Mouse (Mus musculus): Measurements from ENCODE around the gene Gal.

Gal gene

GRCm38 (mm10) chr19:3419251-3419650 lies 4.9 kb upstream of the Gal start:
- DNase-seq (ENCODE audit: low read depth, low spot score), result no peak

- DNase-seq (ENCODE audit: low read depth, low spot score), result no peak
Observed at GRCm38 (mm10) chr19:3405531-3406281, 8.6 kb downstream of the Gal start.

- DNase-seq (ENCODE audit: low read depth, low spot score), result no peak
Observed at GRCm38 (mm10) chr19:3404030-3404429, 10.3 kb downstream of the Gal start.

GRCm38 (mm10) chr19:3402390-3402789 lies 12.0 kb downstream of the Gal start:
- DNase-seq (ENCODE audit: low read depth, low spot score), result no peak

GRCm38 (mm10) chr19:3401943-3402342 lies 12.4 kb downstream of the Gal start:
- no peak for DNase-seq (ENCODE audit: low read depth, low spot score)

GRCm38 (mm10) chr19:3401504-3401903 lies 12.8 kb downstream of the Gal start:
- DNase-seq (ENCODE audit: low read depth, low spot score), result no peak

GRCm38 (mm10) chr19:3400057-3400456 lies 14.3 kb downstream of the Gal start:
- no peak for DNase-seq (ENCODE audit: low read depth, low spot score)

GRCm38 (mm10) chr19:3394216-3394615 lies 20.1 kb downstream of the Gal start:
- no peak for DNase-seq (ENCODE audit: low read depth, low spot score)

GRCm38 (mm10) chr19:3392384-3392783 lies 22.0 kb downstream of the Gal start:
- DNase-seq (ENCODE audit: low read depth, low spot score), result no peak

GRCm38 (mm10) chr19:3389089-3389488 lies 25.3 kb downstream of the Gal start:
- no peak for DNase-seq (ENCODE audit: low read depth, low spot score)

GRCm38 (mm10) chr19:3388629-3389057 lies 25.7 kb downstream of the Gal start, which contains the start of gene Tesmin:
TSS of gene Tesmin (plus strand) at chr19:3388857.
- peak; percentile 71 for DNase-seq (ENCODE audit: low read depth, low spot score)

GRCm38 (mm10) chr19:3388061-3388460 lies 26.3 kb downstream of the Gal start:
- DNase-seq (ENCODE audit: low read depth, low spot score), result no peak

GRCm38 (mm10) chr19:3378614-3379013 lies 35.7 kb downstream of the Gal start:
- no peak for DNase-seq (ENCODE audit: low read depth, low spot score)

- no peak for DNase-seq (ENCODE audit: low read depth, low spot score)
Observed at GRCm38 (mm10) chr19:3376966-3377715, 37.2 kb downstream of the Gal start.

- no peak for DNase-seq (ENCODE audit: low read depth, low spot score)
Observed at GRCm38 (mm10) chr19:3375945-3376495, 38.3 kb downstream of the Gal start.

GRCm38 (mm10) chr19:3374028-3374427 lies 40.3 kb downstream of the Gal start:
- no peak for DNase-seq (ENCODE audit: low read depth, low spot score)

GRCm38 (mm10) chr19:3373380-3373779 lies 41.0 kb downstream of the Gal start:
- DNase-seq (ENCODE audit: low read depth, low spot score), result no peak

GRCm38 (mm10) chr19:3368276-3368675 lies 46.1 kb downstream of the Gal start:
- no peak for DNase-seq (ENCODE audit: low read depth, low spot score)

- no peak for DNase-seq (ENCODE audit: low read depth, low spot score)
Observed at GRCm38 (mm10) chr19:3365089-3365488, 49.3 kb downstream of the Gal start.

GRCm38 (mm10) chr19:3363510-3363909 lies 50.8 kb downstream of the Gal start:
- DNase-seq (ENCODE audit: low read depth, low spot score), result no peak
